In the genomic region with DNA sequence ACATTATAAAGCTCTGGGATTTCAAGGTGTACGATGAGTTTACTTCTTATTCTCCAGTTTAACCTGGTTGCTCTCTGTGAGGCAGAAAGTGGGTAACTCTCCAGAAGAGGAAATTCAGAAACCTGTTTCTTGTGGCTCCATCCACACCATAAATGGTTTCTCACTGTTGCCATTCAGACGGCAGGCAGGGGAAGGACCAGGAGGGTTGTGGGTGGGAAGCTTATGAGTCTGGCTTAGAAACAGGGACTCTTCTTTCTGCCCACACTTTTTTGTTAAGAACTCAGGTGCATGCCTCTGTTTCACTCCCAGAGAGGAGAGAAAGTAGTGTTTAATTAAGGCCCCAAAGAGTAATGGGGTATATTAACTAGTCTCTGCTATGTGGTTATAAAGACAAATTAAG, we compare ENCODE assay signal across 20 mouse cellular contexts.
"Had no signal": no experiment of that assay in that cellular context is flagged by ENCODE, and none has a peak within 500 bp of the region (broad histone marks: within the 10 kb centered on the region; RNA-seq: fewer than 3 reads in every experiment).

No protein-coding gene starts in this region.

- H3K27ac ChIP-seq: limb, embryonic 10.5 days; limb, embryonic 12.5 days; limb, embryonic 13.5 days; limb, embryonic 15.5 days; liver, embryonic 12.5 days; liver, embryonic 13.5 days; liver, embryonic 14.5 days; liver, embryonic 15.5 days; macrophage; midbrain, embryonic 10.5 days; midbrain, embryonic 12.5 days; midbrain, embryonic 13.5 days; midbrain, embryonic 15.5 days had no signal

- H3K9ac ChIP-seq: limb, embryonic 12.5 days; limb, embryonic 13.5 days; limb, embryonic 15.5 days; liver, embryonic 12.5 days; liver, embryonic 13.5 days; liver, embryonic 14.5 days; liver, embryonic 15.5 days; liver, postnatal 0 days; lung, embryonic 14.5 days; lung, embryonic 15.5 days; midbrain, embryonic 12.5 days; midbrain, embryonic 13.5 days; midbrain, embryonic 15.5 days had no signal

- H3K4me3 ChIP-seq: limb, embryonic 10.5 days; limb, embryonic 12.5 days; limb, embryonic 13.5 days; limb, embryonic 15.5 days; liver, embryonic 12.5 days; liver, embryonic 13.5 days; liver, embryonic 15.5 days; lung, embryonic 15.5 days; megakaryocyte, embryonic 14.5 days; midbrain, embryonic 10.5 days; midbrain, embryonic 12.5 days; midbrain, embryonic 13.5 days; midbrain, embryonic 15.5 days; myocyte had no signal

- H3K27me3 ChIP-seq: limb, embryonic 12.5 days; limb, embryonic 13.5 days; limb, embryonic 15.5 days; liver, embryonic 12.5 days; liver, embryonic 13.5 days; liver, embryonic 15.5 days; lung, embryonic 15.5 days; megakaryocyte, embryonic 14.5 days; midbrain, embryonic 12.5 days; midbrain, embryonic 13.5 days; midbrain, embryonic 15.5 days had no signal

- ATAC-seq: liver, embryonic 12.5 days; liver, postnatal 0 days had no signal

- H3K4me2 ChIP-seq: limb, embryonic 12.5 days; limb, embryonic 13.5 days; limb, embryonic 15.5 days; liver, embryonic 11.5 days; liver, embryonic 12.5 days; liver, embryonic 13.5 days; liver, embryonic 15.5 days; lung, embryonic 14.5 days; lung, embryonic 15.5 days; midbrain, embryonic 11.5 days; midbrain, embryonic 12.5 days; midbrain, embryonic 13.5 days; midbrain, embryonic 15.5 days had no signal

- DNase-seq: liver, embryonic 13.5 days; liver, postnatal 0 days had no signal

- H3K9me3 ChIP-seq: limb, embryonic 10.5 days; limb, embryonic 12.5 days; limb, embryonic 13.5 days; limb, embryonic 15.5 days; liver, embryonic 12.5 days; liver, embryonic 13.5 days; liver, embryonic 15.5 days; lung, embryonic 15.5 days; midbrain, embryonic 10.5 days; midbrain, embryonic 12.5 days; midbrain, embryonic 13.5 days; midbrain, embryonic 15.5 days had no signal

- H3K36me3 ChIP-seq: limb, embryonic 10.5 days; limb, embryonic 12.5 days; limb, embryonic 13.5 days; limb, embryonic 15.5 days; liver, embryonic 12.5 days; liver, embryonic 13.5 days; liver, embryonic 15.5 days; lung, embryonic 15.5 days; midbrain, embryonic 10.5 days; midbrain, embryonic 12.5 days; midbrain, embryonic 13.5 days; midbrain, embryonic 15.5 days had no signal

- H3K4me1 ChIP-seq: liver, embryonic 12.5 days; liver, embryonic 13.5 days; liver, embryonic 15.5 days; megakaryocyte, embryonic 14.5 days; midbrain, embryonic 10.5 days; midbrain, embryonic 12.5 days; midbrain, embryonic 13.5 days; midbrain, embryonic 15.5 days had no signal
